Mouse (Mus musculus) cerebellum, postnatal 14 days (tissue): ENCODE measurements around the gene 2300002M23Rik.
A peak's percentile ranks its signal among the peaks of the same experiment; 100 is the strongest.

ENCODE experiments used
- DNase-seq, 2 experiments: peaks; one replicate each; pipeline ENCODE4 v3.0.0; 2021; ENCODE audit warnings: mixed read lengths in 2 of 2

2300002M23Rik gene

DNA sequence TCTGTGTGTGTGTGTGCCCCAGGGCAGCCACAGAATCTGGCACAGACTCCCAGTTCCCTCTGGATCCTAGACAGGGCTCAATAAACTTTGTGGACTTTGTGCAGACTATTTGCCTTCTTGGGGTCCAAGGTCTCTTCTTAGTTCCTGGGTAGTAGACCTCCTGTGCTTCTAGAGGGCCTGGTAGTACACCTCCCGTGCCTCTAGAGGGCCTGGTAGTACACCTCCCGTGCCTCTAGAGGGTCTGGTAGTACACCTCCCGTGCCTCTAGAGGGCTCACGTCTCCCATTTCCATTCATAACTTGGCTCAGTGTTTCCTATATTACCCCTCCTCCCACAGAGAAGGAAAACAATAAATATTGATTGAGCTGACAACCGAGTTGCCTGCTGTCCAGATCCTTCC is 10.4 kb upstream of the 2300002M23Rik start:
- DNase-seq, result peak; percentile 63 to 81

DNA sequence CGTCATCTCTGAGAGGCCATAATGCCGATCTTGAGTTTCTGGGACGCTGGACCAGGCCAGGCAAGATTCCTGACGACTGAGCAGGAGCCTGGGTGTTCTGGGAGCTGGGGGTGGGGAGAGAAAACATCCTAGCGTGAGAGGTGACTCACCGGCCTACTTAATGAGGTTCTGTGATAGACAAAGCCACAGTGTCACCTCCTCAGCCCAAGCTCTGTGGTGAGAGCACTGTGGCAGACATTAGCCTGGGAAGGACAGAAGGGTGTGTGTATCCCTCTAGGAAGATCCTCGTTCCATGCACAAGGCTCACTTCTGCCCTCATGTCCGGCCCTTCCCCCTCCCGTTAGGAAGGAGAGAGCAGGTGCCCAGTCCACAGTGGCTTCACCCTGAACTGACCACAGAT is 9.9 kb upstream of the 2300002M23Rik start:
- DNase-seq, result no peak

DNA sequence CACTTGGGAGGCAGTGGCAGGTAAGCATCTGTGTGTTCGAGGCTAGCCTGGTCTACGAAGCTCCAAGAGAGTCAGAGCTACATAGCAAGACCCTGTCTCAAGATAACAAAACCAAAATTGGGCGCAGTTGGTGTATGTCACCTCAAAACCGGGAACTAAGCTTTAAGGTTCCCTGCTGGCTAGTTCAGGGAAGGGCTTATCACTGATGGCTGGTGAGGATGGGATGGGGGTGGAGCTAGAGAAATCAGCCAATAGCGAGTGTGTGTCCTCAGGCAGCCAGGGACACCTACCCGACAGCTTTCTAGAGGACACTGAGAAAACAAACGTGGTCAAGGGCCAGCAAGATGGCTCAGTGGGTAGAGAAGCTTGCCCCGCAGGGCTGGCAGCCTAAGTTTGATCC is 9.0 kb upstream of the 2300002M23Rik start:
- DNase-seq, result no peak

DNA sequence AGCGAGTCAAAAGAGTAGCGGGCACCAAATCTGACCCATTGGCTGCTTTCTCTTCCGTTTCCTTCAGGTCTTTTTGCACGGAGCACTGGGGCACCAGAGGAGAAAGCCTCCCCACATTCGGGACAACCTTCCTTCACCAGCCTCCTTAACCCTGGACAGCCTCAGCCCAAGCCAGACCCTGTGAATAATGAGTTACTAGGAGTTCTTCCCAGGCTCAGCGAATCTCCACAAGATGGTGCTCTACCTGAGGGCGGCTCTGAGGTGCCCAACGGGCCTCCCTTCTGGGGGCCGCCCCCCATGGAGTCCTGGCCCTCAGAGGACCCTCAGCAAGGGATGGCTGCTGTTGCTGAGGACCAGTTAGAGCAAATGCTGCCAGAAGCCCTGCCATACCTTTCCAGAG is 517 bp downstream of the 2300002M23Rik start:
- no peak for DNase-seq

DNA sequence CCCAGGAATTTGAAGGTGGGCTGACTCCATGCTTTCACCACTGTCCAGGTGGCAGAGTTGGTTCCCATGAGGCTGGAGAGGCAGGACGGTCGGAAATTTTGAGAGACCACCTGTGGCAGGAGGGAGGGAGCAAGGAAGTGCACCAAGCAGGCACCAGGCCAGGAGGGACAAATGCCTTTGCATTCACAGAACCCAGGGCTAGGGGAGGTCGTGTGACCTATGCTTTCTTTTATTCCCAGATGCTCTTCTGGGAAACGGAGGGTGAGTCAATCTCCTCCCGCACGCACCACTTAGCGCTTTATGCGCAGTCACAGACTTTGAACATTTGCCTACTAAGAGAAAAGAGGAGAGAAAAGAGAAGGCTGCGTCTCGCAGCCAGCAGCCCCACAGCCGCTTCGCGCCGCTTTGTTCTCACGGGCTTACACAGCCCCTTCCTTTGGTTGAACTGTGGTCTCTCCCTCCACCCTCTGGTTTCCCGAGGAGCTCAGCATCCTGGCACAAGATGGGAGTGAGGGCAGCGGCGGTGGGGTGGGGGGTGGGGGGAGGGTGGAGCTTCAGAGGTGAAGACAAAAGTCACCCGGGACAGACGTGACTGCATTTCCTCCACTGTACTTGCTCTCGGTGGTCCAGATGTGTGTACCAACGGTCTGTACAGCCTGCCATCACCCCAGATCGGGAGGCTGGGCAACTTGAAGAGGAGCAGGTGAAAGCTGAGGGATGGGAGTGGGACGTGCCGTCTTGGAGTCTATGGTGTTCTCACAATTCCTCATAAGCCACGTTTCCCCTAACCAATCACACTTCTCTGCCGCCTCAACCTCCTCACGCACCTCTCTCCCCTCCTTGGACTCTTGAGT is 2.1 kb downstream of the 2300002M23Rik start:
- DNase-seq, result no peak

DNA sequence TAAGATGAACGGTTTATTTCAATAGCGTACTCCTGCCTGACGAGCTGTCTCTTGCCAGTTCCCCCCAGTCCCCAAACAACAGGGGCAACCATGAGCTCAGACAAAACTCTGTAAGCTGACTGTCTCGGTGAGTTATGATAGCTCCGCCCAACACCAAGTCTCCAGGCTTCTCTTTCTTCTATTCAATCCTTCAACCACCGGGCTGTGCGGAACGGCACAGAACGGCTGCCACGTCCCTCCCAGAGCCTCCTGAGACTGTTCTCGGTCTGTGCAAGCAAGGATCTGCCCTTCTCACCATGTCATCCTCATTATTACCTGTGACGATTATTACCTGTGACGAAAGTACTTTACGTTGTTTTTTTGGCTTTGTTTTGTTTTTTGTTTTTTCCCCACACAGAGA is 3.6 kb downstream of the 2300002M23Rik start:
- DNase-seq, result no peak

DNA sequence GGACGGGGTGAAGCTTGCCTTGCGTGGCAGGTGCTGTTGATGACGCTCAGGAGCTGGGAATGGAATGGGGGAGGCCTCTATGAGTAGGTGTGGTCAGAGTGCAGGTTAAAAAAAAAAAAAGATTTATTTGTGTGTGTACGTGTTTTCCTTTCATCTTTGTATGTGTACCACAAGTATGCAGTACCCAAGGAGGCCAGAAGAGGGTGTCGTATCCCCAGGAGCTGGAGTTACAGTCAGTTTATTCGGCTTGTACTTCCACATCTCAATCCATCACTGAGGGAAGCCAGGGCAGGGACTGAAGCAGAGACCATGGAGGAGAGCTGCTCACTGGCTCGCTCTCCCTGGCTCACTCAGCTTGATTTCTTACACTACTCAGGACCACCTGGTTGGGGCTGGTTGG is 4.2 kb downstream of the 2300002M23Rik start:
- no peak for DNase-seq

DNA sequence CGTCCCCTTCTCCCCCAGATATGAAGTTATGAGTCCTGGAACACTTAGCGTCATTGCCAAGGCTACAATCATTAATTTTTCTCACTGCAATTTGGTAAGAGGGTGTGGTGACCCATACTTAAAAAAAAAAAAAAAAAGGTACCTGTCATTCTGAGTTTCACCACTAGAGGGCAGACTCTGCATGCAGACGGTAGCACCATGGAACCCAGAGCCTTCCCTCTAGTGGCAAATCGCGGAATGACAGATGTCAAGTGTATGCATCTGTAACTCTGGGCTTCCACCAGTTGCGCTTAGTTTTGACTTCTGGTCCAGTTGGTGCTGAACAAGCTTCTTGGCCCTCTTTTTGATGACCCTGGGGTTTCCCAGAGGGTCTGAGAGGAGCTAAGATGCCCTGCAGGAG is 11.0 kb downstream of the 2300002M23Rik start:
- peak; percentile 84 to 92 for DNase-seq

DNA sequence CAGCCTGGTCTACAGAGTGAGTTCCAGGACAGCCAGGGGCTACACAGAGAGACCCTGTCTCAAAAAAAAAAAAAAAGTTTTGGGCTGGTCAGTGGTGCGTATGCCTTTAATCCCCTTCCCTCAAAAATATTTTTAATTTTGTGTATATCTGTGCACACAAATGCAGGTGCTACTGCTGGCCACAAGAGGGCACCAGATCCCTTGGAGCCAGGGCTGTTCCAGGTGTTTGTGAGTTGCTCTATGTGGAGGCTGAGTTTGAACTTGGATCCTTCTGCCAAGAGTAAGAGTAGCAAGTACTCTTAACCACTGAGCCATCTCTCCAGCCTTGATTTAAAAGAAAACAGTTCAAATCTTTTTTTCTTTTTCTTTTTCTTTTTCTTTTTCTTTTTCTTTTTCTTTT is 15.7 kb downstream of the 2300002M23Rik start:
- DNase-seq, result peak in 1 of 2 experiments; percentile 27

DNA sequence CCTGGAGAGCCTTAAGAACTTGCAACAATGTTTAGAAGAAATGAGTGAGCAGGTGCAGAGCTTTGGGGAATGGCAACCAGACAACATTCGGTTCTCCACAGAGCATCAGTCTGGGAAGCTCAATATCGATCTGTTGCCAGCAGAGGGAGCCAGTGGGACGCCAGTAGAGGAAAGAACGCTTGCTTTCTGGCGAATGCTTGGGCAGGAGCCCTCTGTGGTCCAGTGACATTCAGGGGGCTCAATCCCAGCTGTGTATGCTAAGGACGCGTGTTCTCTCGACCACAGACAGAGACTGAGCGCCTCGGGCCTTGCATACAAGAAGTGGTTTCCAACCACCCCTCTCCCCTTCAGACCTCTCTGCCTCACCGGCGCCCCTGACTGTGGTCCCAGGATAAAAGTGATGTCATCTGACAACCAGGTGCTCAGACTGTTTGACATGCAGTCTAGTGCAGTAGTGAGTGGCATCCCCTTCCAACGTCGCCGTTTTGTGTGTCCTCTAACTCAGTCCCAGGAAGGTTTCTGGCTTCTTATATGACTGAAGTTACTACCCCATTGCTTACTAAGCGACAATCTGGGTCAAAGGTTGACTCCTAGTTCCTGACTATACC is 17.2 kb downstream of the 2300002M23Rik start:
- DNase-seq, result peak; percentile 90 to 95

DNA sequence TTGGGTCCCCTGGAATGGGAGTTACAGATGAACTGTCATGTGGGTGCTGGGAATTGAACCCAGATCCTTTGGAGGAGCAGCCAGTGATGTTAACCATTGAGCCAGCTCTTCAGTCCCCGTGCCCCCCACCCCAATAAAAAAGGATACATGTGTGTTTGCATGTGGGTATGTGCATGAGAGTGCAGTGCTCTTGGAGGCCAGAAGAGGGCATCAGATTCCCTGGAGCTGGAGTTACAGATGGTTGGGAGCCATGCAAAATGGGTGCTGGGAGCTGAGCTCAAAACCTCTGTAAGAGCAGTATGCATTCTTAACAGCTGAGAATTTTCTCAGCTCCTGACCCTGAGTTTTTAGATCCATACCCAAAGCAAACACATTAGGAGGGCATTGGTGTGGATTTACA is 20.0 kb downstream of the 2300002M23Rik start:
- DNase-seq, result no peak

DNA sequence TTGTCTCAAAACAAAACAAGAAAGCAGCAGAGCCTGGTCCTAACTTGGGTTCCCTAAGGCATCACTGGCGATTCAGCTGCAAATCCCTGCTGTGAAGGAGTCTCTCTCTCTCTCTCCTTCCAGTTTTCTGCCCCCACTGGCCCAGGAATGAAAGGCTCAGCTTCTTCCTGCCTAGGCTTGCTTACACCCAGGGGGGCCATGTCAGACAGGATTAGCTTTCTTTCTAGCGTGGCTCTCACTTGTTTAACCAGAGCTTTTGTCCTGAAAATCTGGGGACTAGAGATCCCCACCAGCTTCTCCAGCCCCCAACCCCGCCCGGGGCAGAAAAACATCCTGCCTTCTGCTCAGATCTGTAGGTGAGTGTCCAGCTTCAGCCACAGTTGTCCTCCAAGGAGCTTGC is 21.1 kb downstream of the 2300002M23Rik start:
- DNase-seq, result no peak

DNA sequence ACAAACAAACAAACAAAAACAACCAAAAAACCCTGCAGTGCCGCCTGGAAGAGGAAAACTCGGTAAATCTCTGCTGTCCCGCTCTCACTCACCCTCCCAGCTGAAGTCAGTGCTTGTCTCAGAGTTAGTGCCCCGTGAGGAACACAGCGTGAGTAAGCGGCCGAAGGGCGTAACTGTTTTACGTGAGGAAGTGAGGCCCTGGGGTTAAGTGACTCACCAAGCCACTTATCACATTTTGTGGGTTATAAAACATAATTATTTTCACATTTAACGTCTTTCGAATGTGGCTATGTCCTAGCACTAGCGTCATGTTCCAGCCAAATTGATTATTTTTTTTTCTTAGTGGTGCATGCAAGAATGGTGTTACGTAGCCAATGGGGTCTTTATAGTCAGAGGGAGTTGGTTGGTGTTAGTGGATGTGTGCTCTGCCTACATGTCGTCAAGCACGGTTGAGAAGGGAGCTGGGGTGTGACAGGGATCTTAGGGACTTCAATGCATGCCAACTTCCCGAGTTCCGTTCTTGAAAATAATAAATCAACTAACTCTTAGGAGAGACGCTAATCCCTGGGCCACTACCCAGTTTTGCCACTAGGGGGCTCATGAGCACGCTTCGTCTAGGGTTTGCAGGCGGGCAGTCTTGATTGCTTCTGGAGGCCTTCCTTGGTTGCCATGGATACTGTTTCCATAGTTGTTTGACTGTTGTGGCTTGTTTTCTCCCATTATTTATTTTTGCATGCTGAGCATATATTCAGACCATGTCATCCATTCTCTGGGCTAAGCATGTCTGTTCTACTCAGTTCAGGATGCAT is 23.4 kb downstream of the 2300002M23Rik start:
- DNase-seq, result peak; percentile 85 to 91

DNA sequence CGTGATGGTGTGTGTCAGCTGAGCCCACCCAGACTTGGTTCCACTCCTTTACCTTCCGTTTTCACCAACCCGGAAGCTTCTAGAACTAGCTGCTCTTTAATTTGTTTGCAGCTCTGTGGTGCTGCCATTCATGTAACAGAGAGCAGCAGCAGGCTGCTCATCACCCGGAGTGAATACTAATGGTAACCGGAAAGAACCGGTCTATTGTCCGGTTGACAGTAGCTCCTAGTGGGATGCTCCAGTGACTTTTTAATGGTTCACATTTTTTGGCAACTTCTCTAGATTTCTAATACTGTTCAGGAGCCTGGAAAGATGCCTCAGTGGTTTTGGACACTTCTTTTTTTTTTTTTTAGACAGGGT is 23.9 kb downstream of the 2300002M23Rik start:
- no peak for DNase-seq

DNA sequence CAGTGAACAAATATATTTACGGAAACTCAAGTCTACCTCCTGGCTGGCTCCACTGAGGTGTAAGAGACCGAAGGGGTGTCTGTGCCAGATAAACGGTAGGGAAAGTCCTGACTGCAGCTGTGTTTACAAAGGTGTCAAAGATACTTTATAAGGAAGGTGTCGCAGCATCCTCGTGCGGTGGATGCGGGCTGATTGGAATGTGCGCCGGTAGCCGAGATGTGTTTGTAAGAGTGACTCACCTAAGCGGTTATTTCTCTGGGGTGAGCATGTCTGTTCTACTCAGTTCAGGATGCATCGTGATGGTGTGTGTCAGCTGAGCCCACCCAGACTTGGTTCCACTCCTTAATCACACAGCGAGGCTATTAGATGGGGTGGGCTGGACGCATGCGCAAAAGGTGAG is 24.5 kb downstream of the 2300002M23Rik start:
- no peak for DNase-seq

DNA sequence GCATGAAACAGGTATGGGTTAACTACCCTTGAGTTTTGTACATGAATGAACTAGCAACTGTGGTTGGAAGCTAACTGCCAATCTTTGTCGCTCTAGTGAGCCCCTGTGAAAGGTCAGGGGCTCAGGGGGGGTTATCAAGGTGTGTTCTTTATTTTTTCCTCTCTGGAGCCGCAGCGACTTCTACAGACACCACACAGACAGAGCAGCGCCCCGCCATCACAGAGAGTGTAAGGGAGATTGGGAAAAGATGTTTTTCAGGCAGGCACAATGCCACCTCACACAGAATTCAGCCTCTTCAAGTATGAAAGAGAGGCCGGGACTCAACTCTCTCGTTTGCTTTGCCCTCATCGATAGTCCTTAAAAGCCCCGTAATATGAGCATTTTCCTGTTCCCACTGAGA is 24.9 kb downstream of the 2300002M23Rik start:
- DNase-seq, result no peak

DNA sequence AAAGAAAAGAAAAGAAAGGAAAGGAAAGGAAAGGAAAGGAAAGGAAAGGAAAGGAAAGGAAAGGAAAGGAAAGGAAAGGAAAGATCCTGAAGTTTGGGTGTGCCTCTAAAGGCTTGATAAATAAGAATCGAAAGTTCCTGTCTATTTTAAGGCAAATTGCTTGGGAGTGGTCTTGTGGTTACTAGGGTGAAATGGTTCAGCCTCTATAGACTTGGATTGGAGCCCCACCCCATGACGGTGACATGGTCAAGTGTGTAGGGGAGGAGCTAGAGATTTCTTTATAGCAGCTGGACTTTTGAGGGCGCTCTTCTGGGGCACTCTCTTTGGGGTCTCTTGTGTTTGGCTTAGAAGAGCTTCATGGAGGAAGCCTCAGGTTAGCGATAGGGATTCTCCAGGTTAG is 26.5 kb downstream of the 2300002M23Rik start:
- no peak for DNase-seq

DNA sequence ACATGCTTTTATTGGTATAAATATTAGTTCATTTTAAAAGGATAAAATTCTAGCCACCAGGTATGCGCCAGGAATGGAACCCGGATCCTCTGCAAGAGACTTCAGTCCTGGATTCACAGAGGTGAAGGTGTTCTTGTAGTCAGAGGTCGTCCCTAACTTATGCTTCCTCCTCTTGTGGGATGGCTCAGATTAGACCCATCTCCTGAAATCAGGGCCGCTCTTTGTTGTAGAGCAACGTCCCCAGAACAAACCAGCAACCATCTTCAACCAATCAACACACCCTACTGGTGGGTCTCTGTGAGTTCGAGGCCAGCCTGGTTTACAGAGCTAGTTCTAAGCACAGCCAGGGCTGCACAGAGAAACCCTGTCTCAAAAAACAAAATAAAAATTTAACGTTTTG is 27.2 kb downstream of the 2300002M23Rik start:
- no peak for DNase-seq

DNA sequence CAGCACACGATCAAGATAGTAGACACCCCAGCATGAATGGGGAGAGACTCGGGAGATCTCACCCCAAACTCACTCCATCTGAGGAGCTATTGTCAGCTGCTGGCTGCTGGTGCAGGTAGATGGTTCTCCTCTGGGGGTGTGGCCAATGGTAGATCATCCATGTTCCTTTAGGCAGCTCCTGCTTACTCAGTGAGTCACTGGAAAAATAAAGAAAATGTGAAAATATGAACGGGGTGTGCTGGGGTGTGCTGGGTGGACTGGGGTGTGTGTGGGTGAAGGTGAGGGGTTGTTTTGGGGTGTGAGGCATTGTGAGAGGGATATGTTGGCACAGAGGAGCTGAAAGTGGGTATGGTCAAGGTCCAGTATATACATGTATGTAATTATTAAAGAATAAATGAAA is 30.1 kb downstream of the 2300002M23Rik start:
- DNase-seq, result no peak

DNA sequence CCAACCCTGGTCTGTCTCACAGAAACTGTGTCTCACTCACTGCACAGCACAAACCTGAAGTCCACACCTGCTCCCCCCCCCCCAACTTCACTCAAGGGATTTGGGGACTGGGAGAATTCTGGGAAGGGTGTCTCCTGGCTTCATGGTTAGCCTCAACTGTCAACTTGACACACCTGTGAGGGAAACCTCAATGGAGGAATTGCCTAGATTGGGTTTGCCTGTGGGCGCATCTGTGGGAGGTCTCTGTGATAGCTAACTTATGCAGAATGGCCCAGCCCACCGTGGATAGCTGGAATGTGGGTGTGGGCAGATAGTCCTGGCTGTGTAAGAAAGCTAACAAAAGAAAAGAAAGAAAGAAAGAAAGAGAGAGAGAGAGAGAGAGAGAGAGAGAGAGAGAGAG is 34.0 kb downstream of the 2300002M23Rik start, which contains the start of gene Sfta2:
Sfta2 (plus strand) TSS at position 301 of the 400 bp plus-strand sequence.
- no peak for DNase-seq

DNA sequence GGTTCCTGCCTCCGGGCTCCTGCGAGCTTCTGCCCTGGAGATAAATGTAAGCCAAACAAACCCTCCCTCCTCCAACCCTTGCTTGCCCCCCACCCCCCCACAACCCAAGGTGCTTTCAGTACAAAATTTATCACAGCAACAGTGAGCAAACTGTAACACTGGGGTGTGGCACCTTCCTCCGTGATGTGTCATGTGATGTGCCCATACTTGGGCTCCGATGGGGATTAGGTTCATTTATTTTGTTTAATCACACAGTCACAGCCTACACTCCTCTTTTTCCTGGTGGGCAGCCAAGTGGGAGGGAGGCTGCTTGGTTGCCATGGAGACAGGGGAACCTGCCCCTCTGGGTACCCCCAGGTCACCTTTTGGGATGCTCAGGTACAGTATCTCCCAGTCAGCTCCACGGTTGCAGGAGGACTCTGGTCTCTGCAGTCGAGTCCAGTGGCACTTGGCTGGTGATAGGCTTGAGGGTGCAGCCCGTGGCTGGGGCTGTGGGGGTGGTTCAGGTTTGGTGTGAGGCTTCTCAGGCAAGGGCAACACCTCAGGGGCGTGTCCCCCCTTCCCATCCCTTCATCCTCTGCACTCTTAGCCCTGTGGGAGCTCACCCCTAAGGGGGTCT is 34.6 kb downstream of the 2300002M23Rik start:
- no peak for DNase-seq

DNA sequence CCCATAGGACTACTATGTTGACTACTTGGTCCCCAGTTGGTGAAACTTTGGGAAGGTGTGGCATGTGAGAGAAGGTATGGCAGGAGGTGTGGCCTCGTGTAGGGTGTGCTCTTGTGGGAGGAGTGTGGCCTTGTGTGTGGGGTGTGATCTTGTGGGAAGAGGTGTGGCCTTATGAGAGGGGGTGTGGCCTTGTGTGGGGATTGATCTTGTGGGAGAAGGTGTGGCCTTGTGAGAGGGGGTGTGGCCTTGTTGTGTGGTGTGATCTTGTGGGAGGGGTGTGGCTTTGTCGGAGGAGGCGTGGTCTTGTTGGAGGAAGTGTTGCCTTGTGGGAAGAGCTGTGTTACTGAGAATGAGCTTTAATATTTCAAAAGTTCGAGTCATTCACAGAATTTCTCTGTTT is 49.9 kb downstream of the 2300002M23Rik start:
- no peak for DNase-seq
